ENCODE assay signal across 9 mouse cellular contexts in the genomic region with DNA sequence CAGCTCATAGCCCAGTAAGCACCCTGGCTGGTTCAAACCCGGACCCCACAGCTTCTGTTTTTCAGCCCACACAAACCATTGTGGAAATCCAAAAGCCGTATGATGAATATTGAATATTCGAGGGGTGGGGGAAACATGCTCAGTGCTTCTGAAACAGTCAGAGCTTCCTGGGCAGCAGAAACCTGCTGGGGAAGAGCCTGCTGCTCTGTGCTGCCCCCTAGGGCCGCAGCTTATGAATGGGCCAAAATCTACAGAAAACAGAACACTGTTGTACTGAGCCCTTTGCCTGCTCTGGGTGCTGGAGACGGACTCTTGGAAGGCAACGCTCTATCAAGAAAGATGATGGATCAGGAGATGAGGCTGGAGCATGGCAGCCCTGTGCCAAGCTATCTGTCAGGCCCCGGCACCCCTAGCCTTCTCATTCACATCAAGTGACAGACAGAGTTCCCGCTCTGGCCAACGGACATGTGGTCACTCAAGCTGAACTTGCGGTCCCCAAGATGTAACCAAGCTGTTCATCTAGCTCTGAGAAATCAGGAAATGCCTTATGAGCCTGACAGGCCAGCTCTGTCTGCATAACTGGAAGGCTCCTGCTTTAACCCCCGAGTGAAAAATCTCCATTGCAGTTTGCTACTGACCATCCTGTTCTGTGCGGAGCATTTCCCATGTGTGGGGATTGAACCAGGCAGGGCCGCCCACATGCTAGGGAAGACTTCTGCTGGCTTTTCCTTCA. TPM values are rescaled to one million over a fixed set of nuclear protein-coding genes. Genes with fewer than 3 reads are reported as not detected.
DNase-seq lines count a peak whose midpoint lies in the region; ATAC-seq and TF ChIP-seq lines count a peak whose summit lies in the region.
"Had no signal": no experiment of that assay in that cellular context is flagged by ENCODE, and none has a peak within 500 bp of the region (broad histone marks: within the 10 kb centered on the region; RNA-seq: fewer than 3 reads in every experiment).

No protein-coding gene starts in this region.

- H3K27me3 ChIP-seq in liver, embryonic 14.5 days (ENCODE audit: control insufficient read depth, insufficient read depth, low read length), result no peaks in the 10 kb centered on the region; the same call in 1 of the 2 replicates
- H3K27me3 ChIP-seq in liver, embryonic 11.5 days (replicated peaks; ENCODE audit: control insufficient read depth, insufficient read depth, low read length), result no peaks in the 10 kb centered on the region
- no peaks in the 10 kb centered on the region for H3K27me3 ChIP-seq in neural tube, embryonic 15.5 days (replicated peaks)
- H3K27me3 ChIP-seq: neural tube, embryonic 13.5 days had no signal

- H3K9me3 ChIP-seq in liver, embryonic 14.5 days (ENCODE audit: control insufficient read depth, low read length), result no peaks in the 10 kb centered on the region
- H3K9me3 ChIP-seq in liver, embryonic 11.5 days (ENCODE audit: control insufficient read depth, low read length), result no peaks in the 10 kb centered on the region
- H3K9me3 ChIP-seq in neural tube, embryonic 15.5 days (replicated peaks), result no peaks in the 10 kb centered on the region
- H3K9me3 ChIP-seq: neural tube, embryonic 13.5 days had no signal

- no peak overlapping the region for H3K9ac ChIP-seq in liver, embryonic 14.5 days (replicated peaks)
- H3K9ac ChIP-seq in liver, embryonic 11.5 days (ENCODE audit: low read depth, low read length), result no peak overlapping the region
- no peak overlapping the region for H3K9ac ChIP-seq in neural tube, embryonic 15.5 days (replicated peaks)
- H3K9ac ChIP-seq: neural tube, embryonic 13.5 days had no signal

- no peak for ATAC-seq in liver, embryonic 14.5 days (ENCODE audit: insufficient read depth)
- ATAC-seq in liver, embryonic 11.5 days (replicated peaks; ENCODE audit: low FRiP score), result no peak
- peak; percentile 37; the same call in 1 of the 2 replicates for ATAC-seq in megakaryocyte-erythroid progenitor cell, adult 5-6 weeks (replicated peaks; ENCODE audit: low FRiP score, low TSS enrichment, poor library complexity, severe bottlenecking)
- no peak for ATAC-seq in neural tube, embryonic 15.5 days (ENCODE audit: low FRiP score)

- H3K4me3 ChIP-seq in liver, embryonic 14.5 days (ENCODE audit: insufficient read depth in 1 of 2, low read depth in 2 of 2, low read length in 2 of 2), result no peak overlapping the region
- no peak overlapping the region for H3K4me3 ChIP-seq in liver, embryonic 11.5 days (ENCODE audit: low read depth, low read length)
- no peak overlapping the region for H3K4me3 ChIP-seq in neural tube, embryonic 15.5 days (replicated peaks)
- H3K4me3 ChIP-seq: neural tube, embryonic 13.5 days had no signal

- TF ChIP-seq CTCF in liver, embryonic 14.5 days (IDR thresholded peaks at IDR 0.05; ENCODE audit: low read depth), result peak; percentile 69

- H3K27ac ChIP-seq in liver, embryonic 14.5 days, result no peak overlapping the region
- no peak overlapping the region for H3K27ac ChIP-seq in liver, embryonic 11.5 days (ENCODE audit: low read depth, low read length)
- H3K27ac ChIP-seq in neural tube, embryonic 15.5 days (replicated peaks), result no peak overlapping the region
- H3K27ac ChIP-seq: neural tube, embryonic 13.5 days had no signal

- TF ChIP-seq EP300 in liver, embryonic 14.5 days (IDR thresholded peaks at IDR 0.05; ENCODE audit: low read depth), result no peak

- H3K4me1 ChIP-seq in liver, embryonic 14.5 days (replicated peaks; ENCODE audit: control insufficient read depth in 2 of 2, insufficient read depth in 2 of 2, low read length in 1 of 2), result no peaks in the 10 kb centered on the region
- no peaks in the 10 kb centered on the region for H3K4me1 ChIP-seq in liver, embryonic 11.5 days (replicated peaks; ENCODE audit: control insufficient read depth, insufficient read depth, low read length)
- H3K4me1 ChIP-seq in neural tube, embryonic 15.5 days, result no peaks in the 10 kb centered on the region

- no peak overlapping the region for H3K4me2 ChIP-seq in liver, embryonic 14.5 days (ENCODE audit: low read depth)
- H3K4me2 ChIP-seq in liver, embryonic 11.5 days, result no peak overlapping the region
- no peak overlapping the region for H3K4me2 ChIP-seq in neural tube, embryonic 15.5 days
- H3K4me2 ChIP-seq: neural tube, embryonic 13.5 days had no signal

- peak; percentile 18 for DNase-seq in embryo, embryonic 10 days (ENCODE audit: low spot score)
- no peak for DNase-seq in embryo, embryonic 9.5 days (ENCODE audit: extremely low spot score)
- DNase-seq in liver, embryonic 14.5 days (ENCODE audit: low read depth in 3 of 3, low spot score in 3 of 3), result no peak
- DNase-seq in liver, embryonic 11.5 days (ENCODE audit: low spot score), result no peak
- DNase-seq in WW6 (ENCODE audit: low read depth, low spot score), result peak; percentile 48
- no peak for DNase-seq in gastrocnemius, adult 8-10 months (ENCODE audit: low spot score in 2 of 2)

- 50% methylated on average over 13 of the region's 13 CpGs for WGBS in liver, embryonic 14.5 days (ENCODE audit: insufficient replicate concordance)
- 66% methylated on average over 13 of the region's 13 CpGs for WGBS in liver, embryonic 11.5 days
- 73% methylated on average over 13 of the region's 13 CpGs for WGBS in neural tube, embryonic 15.5 days

- H3K36me3 ChIP-seq in liver, embryonic 14.5 days (replicated peaks; ENCODE audit: control insufficient read depth, insufficient read depth, low read depth), result no peaks in the 10 kb centered on the region
- no peaks in the 10 kb centered on the region for H3K36me3 ChIP-seq in liver, embryonic 11.5 days (ENCODE audit: control insufficient read depth, insufficient read depth, low read length)
- no peaks in the 10 kb centered on the region for H3K36me3 ChIP-seq in neural tube, embryonic 15.5 days
- H3K36me3 ChIP-seq: neural tube, embryonic 13.5 days had no signal

RNA-seq across cellular contexts. Expression of a gene that starts 32.5 kb away (rescaled TPM):
- polyA plus RNA-seq in liver, embryonic 14.5 days (2012; rRNA removed), result not detected in 2 replicates
- polyA plus RNA-seq in liver, embryonic 14.5 days (2014; fragmentation: Nextera tagmentation; extraction: Ambion mirVana), result not detected in 2 replicates
- not detected in 2 replicates for polyA plus RNA-seq in liver, embryonic 11.5 days (2014; fragmentation: Nextera tagmentation; extraction: Ambion mirVana)
- total RNA-seq in megakaryocyte-erythroid progenitor cell, adult 5-6 weeks (2014; fragmentation: Nextera tagmentation), result not detected in 2 replicates
- total RNA-seq in megakaryocyte-erythroid progenitor cell, adult 5-6 weeks (2017), result not detected in 2 replicates
- 0.17 and 0.45 TPM in 2 replicates for polyA plus RNA-seq in neural tube, embryonic 15.5 days (2015; fragmentation: Nextera tagmentation; extraction: Ambion mirVana)
- total RNA-seq in gastrocnemius, adult 8-10 months (2022), result not detected

RNA-seq across cellular contexts. Expression of a gene that starts 38.9 kb away (rescaled TPM):
- 63.3 and 73.0 TPM in 2 replicates for polyA plus RNA-seq in liver, embryonic 14.5 days (2012; rRNA removed)
- polyA plus RNA-seq in liver, embryonic 14.5 days (2014; fragmentation: Nextera tagmentation; extraction: Ambion mirVana), result 94.2 and 94.5 TPM in 2 replicates
- polyA plus RNA-seq in liver, embryonic 11.5 days (2014; fragmentation: Nextera tagmentation; extraction: Ambion mirVana), result 14.5 and 15.2 TPM in 2 replicates
- total RNA-seq in megakaryocyte-erythroid progenitor cell, adult 5-6 weeks (2014; fragmentation: Nextera tagmentation), result not detected in 2 replicates
- total RNA-seq in megakaryocyte-erythroid progenitor cell, adult 5-6 weeks (2017), result not detected in 2 replicates
- polyA plus RNA-seq in neural tube, embryonic 15.5 days (2015; fragmentation: Nextera tagmentation; extraction: Ambion mirVana), result 1.8 and 1.9 TPM in 2 replicates
- 10 to 100 TPM in 2 of 4 experiments, 1 to 10 TPM in 2; 7.5 to 10.9 (median 9.9) TPM for total RNA-seq in gastrocnemius, adult 8-10 months (2022)

RNA-seq across cellular contexts. Expression of a gene that starts 54.8 kb away (rescaled TPM):
- polyA plus RNA-seq in liver, embryonic 14.5 days (2012; rRNA removed), result 8.2 and 8.7 TPM in 2 replicates
- 5.5 and 7.7 TPM in 2 replicates for polyA plus RNA-seq in liver, embryonic 14.5 days (2014; fragmentation: Nextera tagmentation; extraction: Ambion mirVana)
- 16.3 and 17.5 TPM in 2 replicates for polyA plus RNA-seq in liver, embryonic 11.5 days (2014; fragmentation: Nextera tagmentation; extraction: Ambion mirVana)
- 33.5 and 34.7 TPM in 2 replicates for total RNA-seq in megakaryocyte-erythroid progenitor cell, adult 5-6 weeks (2014; fragmentation: Nextera tagmentation)
- 3.7 and 4.4 TPM in 2 replicates for total RNA-seq in megakaryocyte-erythroid progenitor cell, adult 5-6 weeks (2017)
- polyA plus RNA-seq in neural tube, embryonic 15.5 days (2015; fragmentation: Nextera tagmentation; extraction: Ambion mirVana), result 15.4 and 16.1 TPM in 2 replicates
- 10 to 100 TPM in 2 of 4 experiments, 1 to 10 TPM in 2; 8.0 to 13.0 (median 10.7) TPM for total RNA-seq in gastrocnemius, adult 8-10 months (2022)

Comparison
In these comparisons a context has a peak if more than half of its experiments do, and no peak if none do; other contexts are left out.
1. DNase-seq: peak in embryo, embryonic 10 days (single experiment) and WW6 (single experiment); none in embryo, embryonic 9.5 days (single experiment), liver, embryonic 14.5 days (0 of 3), liver, embryonic 11.5 days (single experiment) and gastrocnemius, adult 8-10 months (0 of 2).